Mouse (Mus musculus): Measurements from ENCODE around the gene Coq10b. TPM values are rescaled to one million over a fixed set of nuclear protein-coding genes. Genes with fewer than 3 reads are reported as not detected.
A peak's percentile ranks its signal among the peaks of the same experiment; 100 is the strongest.
"Not testable (repeated sequence)": the region's sequence is repeated elsewhere in the genome, so short reads cannot be mapped to it uniquely, and the experiment has no call there.

Coq10b gene
- total RNA-seq, 1 experiment, result 20.4 TPM

DNA sequence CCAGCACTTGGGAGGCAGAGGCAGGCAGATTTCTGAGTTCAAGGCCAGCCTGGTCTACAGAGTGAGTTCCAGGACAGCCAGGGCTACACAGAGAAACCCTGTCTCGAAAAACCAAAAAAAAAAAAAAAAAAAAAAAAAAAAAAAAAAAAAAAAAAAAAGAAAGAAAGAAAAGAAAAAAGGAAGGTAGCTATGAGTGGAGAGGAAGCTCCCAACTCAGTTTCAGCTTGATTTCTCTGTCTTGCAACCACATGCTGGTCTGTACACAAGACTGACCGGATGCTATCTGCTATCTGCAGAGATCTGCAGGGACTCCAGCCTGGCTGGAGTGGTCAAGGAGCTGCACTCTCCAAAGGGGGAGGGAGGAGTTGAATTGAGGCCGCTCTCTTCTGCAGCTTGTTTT lies 5.8 kb downstream of the Coq10b start:
- peak overlapping the region; percentile 7; the same call in 1 of the 2 replicates for H3K9ac ChIP-seq (ENCODE audit: insufficient read depth, low read depth, low read length, poor library complexity, severe bottlenecking)
- H3K27ac ChIP-seq (ENCODE audit: insufficient read depth, low read depth, low read length, poor library complexity, severe bottlenecking); H3K9me3 ChIP-seq (ENCODE audit: control insufficient read depth, insufficient read depth, low read depth, low read length); H3K36me3 ChIP-seq (ENCODE audit: control insufficient read depth, insufficient read depth, low read length, poor library complexity, severe bottlenecking); H3K4me1 ChIP-seq (ENCODE audit: control insufficient read depth in 2 of 2, insufficient read depth in 2 of 2, low read length in 2 of 2, poor library complexity in 1 of 2); DNase-seq (ENCODE audit: low read depth, low spot score); H3K4me3 ChIP-seq (ENCODE audit: insufficient read depth in 1 of 2, low read depth in 1 of 2, low read length in 2 of 2, poor library complexity in 1 of 2, severe bottlenecking in 1 of 2); in situ Hi-C loops (cut with MboI; ENCODE audit: low sequenced_read_pairs in 2 of 2, unreplicated experiment in 2 of 2): not testable (repeated sequence)
- peak; percentile 88 for TF ChIP-seq ZNF384 (IDR thresholded peaks at IDR 0.05; ENCODE audit: low read depth, low read length)

DNA sequence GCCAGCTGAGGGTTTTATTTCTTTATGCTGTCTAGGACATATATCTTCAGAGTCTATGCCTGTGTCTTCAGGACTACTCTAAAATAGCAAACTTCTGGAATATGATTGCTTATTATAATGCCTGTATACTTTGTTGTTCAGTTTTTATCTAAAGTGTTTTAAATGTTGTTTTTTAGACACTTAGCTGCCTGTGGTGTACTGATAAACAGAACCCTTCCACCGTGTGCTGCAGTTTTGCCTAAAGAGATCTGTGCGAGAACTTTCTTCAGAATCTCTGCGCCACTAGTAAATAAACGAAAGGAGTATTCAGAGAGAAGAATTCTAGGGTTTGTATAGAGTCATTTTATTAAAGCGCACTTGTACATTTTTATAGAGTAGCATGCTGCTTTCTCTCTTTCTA lies 8.5 kb downstream of the Coq10b start:
- in situ Hi-C loops (cut with MboI; ENCODE audit: low sequenced_read_pairs in 2 of 2, unreplicated experiment in 2 of 2), result no loop called here
- TF ChIP-seq MAFK (IDR thresholded peaks at IDR 0.05; ENCODE audit: insufficient read depth, low read depth, low read length) (no peak), HCFC1 (IDR thresholded peaks at IDR 0.05; ENCODE audit: borderline replicate concordance, insufficient read depth, low read length) (no peak), ZC3H11A (IDR thresholded peaks at IDR 0.05; ENCODE audit: borderline replicate concordance, low read depth, low read length) (no peak), CHD2 (IDR thresholded peaks at IDR 0.05; ENCODE audit: low read depth, low read length) (no peak), ZNF384 (IDR thresholded peaks at IDR 0.05; ENCODE audit: low read depth, low read length) (no peak)
- H3K36me3 ChIP-seq (ENCODE audit: control insufficient read depth, insufficient read depth, low read length, poor library complexity, severe bottlenecking), result no peaks in the 10 kb centered on the region; the same call in 1 of the 2 replicates
- H3K9me3 ChIP-seq (ENCODE audit: control insufficient read depth, insufficient read depth, low read depth, low read length), result no peaks in the 10 kb centered on the region
- no peak overlapping the region for H3K9ac ChIP-seq (ENCODE audit: insufficient read depth, low read depth, low read length, poor library complexity, severe bottlenecking)
- no peak overlapping the region for H3K4me3 ChIP-seq (ENCODE audit: insufficient read depth in 1 of 2, low read depth in 1 of 2, low read length in 2 of 2, poor library complexity in 1 of 2, severe bottlenecking in 1 of 2)
- DNase-seq (ENCODE audit: low read depth, low spot score), result no peak
- H3K27ac ChIP-seq (ENCODE audit: insufficient read depth, low read depth, low read length, poor library complexity, severe bottlenecking), result no peak overlapping the region
- peaks cover 2 to 9% of the 10 kb centered on the region in 2 experiments; a peak in 2 of 4 replicates for H3K4me1 ChIP-seq (ENCODE audit: control insufficient read depth in 2 of 2, insufficient read depth in 2 of 2, low read length in 2 of 2, poor library complexity in 1 of 2)

DNA sequence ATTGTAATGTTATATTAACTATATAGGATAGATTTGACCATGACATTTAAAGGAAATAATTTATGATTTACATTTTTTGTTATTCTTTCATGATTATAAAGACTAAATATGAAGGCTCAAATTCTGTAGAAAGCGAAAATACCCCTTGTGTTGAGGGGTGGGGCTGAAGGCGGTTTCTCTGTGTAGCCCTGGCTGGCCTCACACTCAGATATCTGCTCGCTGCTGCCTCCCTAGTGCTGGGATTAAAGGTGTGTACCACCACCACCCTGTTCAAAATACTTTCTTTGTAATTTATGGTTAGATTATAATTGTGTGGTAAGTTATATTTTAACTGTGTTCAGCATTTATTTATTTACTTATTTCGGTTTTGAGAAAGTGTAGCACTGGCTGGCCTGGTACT lies 9.2 kb downstream of the Coq10b start:
- in situ Hi-C loops (cut with MboI; ENCODE audit: low sequenced_read_pairs in 2 of 2, unreplicated experiment in 2 of 2), result no loop called here
- Histone ChIP-seq H3K4me1 (ENCODE audit: control insufficient read depth in 2 of 2, insufficient read depth in 2 of 2, low read length in 2 of 2, poor library complexity in 1 of 2) (peaks cover 0 to 6% of the 10 kb centered on the region in 2 experiments; a peak in 2 of 4 replicates), H3K4me3 (ENCODE audit: insufficient read depth in 1 of 2, low read depth in 1 of 2, low read length in 2 of 2, poor library complexity in 1 of 2, severe bottlenecking in 1 of 2) (no peak overlapping the region), H3K9ac (ENCODE audit: insufficient read depth, low read depth, low read length, poor library complexity, severe bottlenecking) (no peak overlapping the region), H3K27ac (ENCODE audit: insufficient read depth, low read depth, low read length, poor library complexity, severe bottlenecking) (no peak overlapping the region), H3K36me3 (ENCODE audit: control insufficient read depth, insufficient read depth, low read length, poor library complexity, severe bottlenecking) (peaks cover 3% of the 10 kb centered on the region; the same call in 1 of the 2 replicates), H3K9me3 (ENCODE audit: control insufficient read depth, insufficient read depth, low read depth, low read length) (no peaks in the 10 kb centered on the region)
- no peak for DNase-seq (ENCODE audit: low read depth, low spot score)
- no peak for TF ChIP-seq ZC3H11A (IDR thresholded peaks at IDR 0.05; ENCODE audit: borderline replicate concordance, low read depth, low read length)
- no peak for TF ChIP-seq HCFC1 (IDR thresholded peaks at IDR 0.05; ENCODE audit: borderline replicate concordance, insufficient read depth, low read length)
- no peak for TF ChIP-seq ZNF384 (IDR thresholded peaks at IDR 0.05; ENCODE audit: low read depth, low read length)
- no peak for TF ChIP-seq MAFK (IDR thresholded peaks at IDR 0.05; ENCODE audit: insufficient read depth, low read depth, low read length)
- no peak for TF ChIP-seq CHD2 (IDR thresholded peaks at IDR 0.05; ENCODE audit: low read depth, low read length)

DNA sequence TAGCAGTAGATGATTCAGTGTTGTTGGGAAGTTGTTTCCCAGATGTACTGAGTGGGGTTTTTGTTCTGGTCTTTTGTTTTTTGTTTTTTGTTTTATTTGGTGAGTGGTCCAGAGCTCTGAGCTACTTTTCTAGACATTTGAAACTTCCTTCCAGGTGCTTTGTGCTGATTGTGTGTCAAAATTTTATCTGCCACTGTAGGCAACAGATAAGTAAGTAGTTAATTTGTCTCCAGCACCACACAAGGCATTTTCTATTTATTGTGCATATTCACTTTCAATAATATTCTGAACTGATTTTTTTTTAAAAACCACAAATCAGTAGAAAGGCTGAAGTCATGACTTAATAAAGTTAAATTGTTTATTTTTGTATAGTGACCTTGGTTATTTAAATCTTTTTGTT lies 19.8 kb downstream of the Coq10b start:
- DNase-seq (ENCODE audit: low read depth, low spot score); H3K9me3 ChIP-seq (ENCODE audit: control insufficient read depth, insufficient read depth, low read depth, low read length); H3K4me1 ChIP-seq (ENCODE audit: control insufficient read depth in 2 of 2, insufficient read depth in 2 of 2, low read length in 2 of 2, poor library complexity in 1 of 2); H3K4me3 ChIP-seq (ENCODE audit: insufficient read depth in 1 of 2, low read depth in 1 of 2, low read length in 2 of 2, poor library complexity in 1 of 2, severe bottlenecking in 1 of 2); in situ Hi-C loops (cut with MboI; ENCODE audit: low sequenced_read_pairs in 2 of 2, unreplicated experiment in 2 of 2); H3K36me3 ChIP-seq (ENCODE audit: control insufficient read depth, insufficient read depth, low read length, poor library complexity, severe bottlenecking); H3K27ac ChIP-seq (ENCODE audit: insufficient read depth, low read depth, low read length, poor library complexity, severe bottlenecking); H3K9ac ChIP-seq (ENCODE audit: insufficient read depth, low read depth, low read length, poor library complexity, severe bottlenecking): not testable (repeated sequence)

DNA sequence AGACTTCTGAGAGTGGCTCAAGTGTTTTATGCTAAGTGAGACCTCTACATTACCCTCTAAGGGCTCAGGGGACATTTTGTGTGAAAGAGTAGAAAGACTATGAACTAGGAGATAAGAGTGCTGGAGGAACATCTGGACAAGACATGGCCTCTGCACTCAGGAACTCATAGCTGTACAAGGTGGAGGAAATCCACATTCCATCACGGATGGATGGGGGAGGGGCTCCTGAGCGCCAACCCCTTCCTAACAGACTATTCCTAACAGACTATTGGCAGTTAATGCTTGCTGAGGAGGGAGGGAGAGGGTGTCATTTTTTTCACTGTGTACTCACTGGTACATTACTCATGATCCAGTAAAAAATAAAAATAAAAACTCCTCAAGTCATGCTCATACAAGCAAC lies 22.2 kb downstream of the Coq10b start:
- Histone ChIP-seq H3K4me3 (ENCODE audit: insufficient read depth in 1 of 2, low read depth in 1 of 2, low read length in 2 of 2, poor library complexity in 1 of 2, severe bottlenecking in 1 of 2) (no peak overlapping the region), H3K36me3 (ENCODE audit: control insufficient read depth, insufficient read depth, low read length, poor library complexity, severe bottlenecking) (peaks cover 10% of the 10 kb centered on the region), H3K27ac (ENCODE audit: insufficient read depth, low read depth, low read length, poor library complexity, severe bottlenecking) (no peak overlapping the region), H3K9ac (ENCODE audit: insufficient read depth, low read depth, low read length, poor library complexity, severe bottlenecking) (no peak overlapping the region), H3K4me1 (ENCODE audit: control insufficient read depth in 2 of 2, insufficient read depth in 2 of 2, low read length in 2 of 2, poor library complexity in 1 of 2) (peaks cover 0 to 2% of the 10 kb centered on the region in 2 experiments; a peak in 1 of 4 replicates), H3K9me3 (ENCODE audit: control insufficient read depth, insufficient read depth, low read depth, low read length) (no peaks in the 10 kb centered on the region)
- in situ Hi-C loops (cut with MboI; ENCODE audit: low sequenced_read_pairs in 2 of 2, unreplicated experiment in 2 of 2), result no loop called here
- TF ChIP-seq ZC3H11A (IDR thresholded peaks at IDR 0.05; ENCODE audit: borderline replicate concordance, low read depth, low read length) (no peak), ZNF384 (IDR thresholded peaks at IDR 0.05; ENCODE audit: low read depth, low read length) (no peak), CHD2 (IDR thresholded peaks at IDR 0.05; ENCODE audit: low read depth, low read length) (no peak)
- DNase-seq (ENCODE audit: low read depth, low spot score), result no peak
